Mouse (Mus musculus): ENCODE data around the gene Rpl35a.
A peak's percentile ranks its signal among the peaks of the same experiment; 100 is the strongest.
"Not testable (repeated sequence)": the region's sequence is repeated elsewhere in the genome, so short reads cannot be mapped to it uniquely, and the experiment has no call there.

Gene Rpl35a

GRCm38 (mm10) chr16:33056095-33056785 is at the start of gene Rpl35a, which contains the start of gene Iqcg:
Gene Rpl35a (plus strand): TSS chr16:33056453.
Gene Iqcg (minus strand): TSS chr16:33056218.
- DNase-seq (ENCODE audit: low spot score), result peak; percentile 88

GRCm38 (mm10) chr16:33006888-33007287 is 49.4 kb upstream of the Rpl35a start:
- DNase-seq (ENCODE audit: low spot score), result no peak

GRCm38 (mm10) chr16:33007436-33007835 is 48.8 kb upstream of the Rpl35a start:
- DNase-seq (ENCODE audit: low spot score), result no peak

GRCm38 (mm10) chr16:33010166-33010565 is 46.1 kb upstream of the Rpl35a start:
- DNase-seq (ENCODE audit: low spot score), result peak; percentile 58

- DNase-seq (ENCODE audit: low spot score), result no peak
Observed at GRCm38 (mm10) chr16:33013801-33014200, 42.5 kb upstream of the Rpl35a start.

GRCm38 (mm10) chr16:33014921-33015320 is 41.3 kb upstream of the Rpl35a start:
- DNase-seq (ENCODE audit: low spot score), result no peak

GRCm38 (mm10) chr16:33015396-33015907 is 40.8 kb upstream of the Rpl35a start:
- DNase-seq (ENCODE audit: low spot score), result no peak

GRCm38 (mm10) chr16:33015986-33016385 is 40.3 kb upstream of the Rpl35a start:
- no peak for DNase-seq (ENCODE audit: low spot score)

- no peak for DNase-seq (ENCODE audit: low spot score)
Observed at GRCm38 (mm10) chr16:33017677-33018349, 38.4 kb upstream of the Rpl35a start.

- DNase-seq (ENCODE audit: low spot score), result no peak
Observed at GRCm38 (mm10) chr16:33019117-33019770, 37.0 kb upstream of the Rpl35a start.

- no peak for DNase-seq (ENCODE audit: low spot score)
Observed at GRCm38 (mm10) chr16:33021381-33021780, 34.9 kb upstream of the Rpl35a start.

- DNase-seq (ENCODE audit: low spot score), result peak; percentile 90
Observed at GRCm38 (mm10) chr16:33023750-33024149, 32.5 kb upstream of the Rpl35a start.

- DNase-seq (ENCODE audit: low spot score), result peak; percentile 50
Observed at GRCm38 (mm10) chr16:33024456-33025104, 31.7 kb upstream of the Rpl35a start.

GRCm38 (mm10) chr16:33026357-33026756 is 29.9 kb upstream of the Rpl35a start:
- no peak for DNase-seq (ENCODE audit: low spot score)

- DNase-seq (ENCODE audit: low spot score), result no peak
Observed at GRCm38 (mm10) chr16:33036006-33036405, 20.2 kb upstream of the Rpl35a start.

GRCm38 (mm10) chr16:33042682-33043081 is 13.6 kb upstream of the Rpl35a start:
- no peak for DNase-seq (ENCODE audit: low spot score)

- DNase-seq (ENCODE audit: low spot score), result no peak
Observed at GRCm38 (mm10) chr16:33043268-33043667, 13.0 kb upstream of the Rpl35a start.

GRCm38 (mm10) chr16:33048004-33048403 is 8.2 kb upstream of the Rpl35a start:
- no peak for DNase-seq (ENCODE audit: low spot score)

- no peak for DNase-seq (ENCODE audit: low spot score)
Observed at GRCm38 (mm10) chr16:33048686-33049085, 7.6 kb upstream of the Rpl35a start.

GRCm38 (mm10) chr16:33049809-33050208 is 6.4 kb upstream of the Rpl35a start:
- no peak for DNase-seq (ENCODE audit: low spot score)

GRCm38 (mm10) chr16:33053141-33053540 is 3.1 kb upstream of the Rpl35a start:
- DNase-seq (ENCODE audit: low spot score), result no peak

GRCm38 (mm10) chr16:33054927-33055326 is 1.3 kb upstream of the Rpl35a start:
- DNase-seq (ENCODE audit: low spot score), result not testable (repeated sequence)

Data from layer of hippocampus, adult 11-12 months (tissue).